Mouse (Mus musculus) lung, embryonic 15.5 days (tissue): ENCODE data around the gene Scel. TPM values are rescaled to one million over a fixed set of nuclear protein-coding genes. Genes with fewer than 3 reads are reported as not detected.
A peak's percentile ranks its signal among the peaks of the same experiment; 100 is the strongest.

Experiments
- ATAC-seq: fragments of 200-750 bp; cut with Nextera tagmentation; 2 replicates; pipeline ENCODE4 v1.8.0; 2017; ENCODE audit warnings: moderate number of reproducible peaks, borderline replicate concordance; ENCODE audit not compliant: low FRiP score, low TSS enrichment; ENCODE audit errors: extremely low read depth
- H3K27ac ChIP-seq: fragments of 300-500 bp; sonication (generic); 2 replicates; pipeline ENCODE4 v1.5.1; 2015; ENCODE audit warnings: moderate library complexity, mild to moderate bottlenecking, inconsistent platforms
- H3K27me3 ChIP-seq: fragments of 300-500 bp; sonication (generic); 2 replicates; pipeline ENCODE4 v1.6.1; 2015; ENCODE audit warnings: inconsistent platforms
- H3K36me3 ChIP-seq: fragments of 300-500 bp; sonication (generic); 2 replicates; pipeline ENCODE4 v1.6.1; 2015; ENCODE audit warnings: inconsistent platforms
- H3K4me1 ChIP-seq: fragments of 300-500 bp; sonication (generic); 2 replicates; pipeline ENCODE4 v1.6.1; 2015; ENCODE audit warnings: inconsistent platforms
- H3K4me2 ChIP-seq: fragments of 300-500 bp; sonication (generic); 2 replicates; pipeline ENCODE4 v1.6.1; 2015; ENCODE audit warnings: inconsistent platforms, mild to moderate bottlenecking, moderate library complexity
- H3K4me3 ChIP-seq: fragments of 300-500 bp; sonication (generic); 2 replicates; pipeline ENCODE4 v1.5.1; 2015; ENCODE audit warnings: mild to moderate bottlenecking, inconsistent platforms
- H3K9ac ChIP-seq: fragments of 300-500 bp; sonication (generic); 2 replicates; pipeline ENCODE4 v1.6.1; 2015; ENCODE audit warnings: inconsistent platforms
- H3K9me3 ChIP-seq: fragments of 300-500 bp; sonication (generic); 2 replicates; pipeline ENCODE4 v1.6.1; 2016; ENCODE audit warnings: inconsistent platforms
- WGBS: fragments of 180-500 bp; shearing (Covaris S2); methylation state at CpG from one replicate; pipeline ENCODE4 v1.1.7; 2015; 5-methylcytosine and 5-hydroxymethylcytosine counted together
- polyA plus RNA-seq: library from polyadenylated mRNA; unstranded; fragments of >200 nt; fragmentation: Nextera tagmentation; extraction: Ambion mirVana; gene quantifications from 2 replicates; pipeline ENCODE4 v1.2.1, GENCODE M21; 2015

Scel gene
- polyA plus RNA-seq, 1 experiment from 2014 or later, result 0.89 TPM

- H3K27ac ChIP-seq, result no peak overlapping the region
- no peaks in the 10 kb centered on the region for H3K4me1 ChIP-seq
- ATAC-seq, result no peak
- no peaks in the 10 kb centered on the region for H3K36me3 ChIP-seq
- H3K9ac ChIP-seq, result no peak overlapping the region
- WGBS, result 77% methylated on average over 3 of the region's 3 CpGs
- H3K4me3 ChIP-seq, result no peak overlapping the region
- H3K4me2 ChIP-seq, result no peak overlapping the region
- peaks cover 14% of the 10 kb centered on the region for H3K27me3 ChIP-seq
- no peaks in the 10 kb centered on the region for H3K9me3 ChIP-seq
Observed at GRCm38 (mm10) chr14:103643933-103644332, 130.8 kb downstream of the Scel start.

DNA sequence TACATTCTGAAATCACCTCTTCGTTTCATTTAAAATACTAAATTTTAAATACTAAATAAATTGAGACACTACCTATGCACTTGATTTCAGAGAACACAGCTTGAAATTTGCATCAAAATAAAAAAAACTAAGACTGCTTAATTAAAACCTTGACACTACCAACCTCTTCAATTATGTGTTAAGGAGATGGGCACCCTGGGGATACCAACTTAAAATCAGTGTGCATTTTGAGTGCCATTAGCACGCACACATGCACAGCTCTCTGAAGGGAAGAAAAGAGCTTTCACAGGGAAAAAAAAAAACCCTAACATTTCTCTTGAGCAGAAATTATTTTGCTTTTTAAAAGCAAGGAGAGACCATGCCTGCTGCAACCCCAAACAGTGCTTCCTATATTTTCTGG is 134.8 kb downstream of the Scel start:
- Histone ChIP-seq H3K27me3 (peaks cover 51% of the 10 kb centered on the region), H3K4me2 (no peak overlapping the region), H3K36me3 (no peaks in the 10 kb centered on the region), H3K9ac (no peak overlapping the region), H3K27ac (no peak overlapping the region), H3K4me1 (peaks cover 17% of the 10 kb centered on the region), H3K4me3 (no peak overlapping the region), H3K9me3 (no peaks in the 10 kb centered on the region)
- WGBS, result 87% methylated on average over 2 of the region's 2 CpGs
- ATAC-seq, result no peak

GRCm38 (mm10) chr14:103648623-103649255 is 135.6 kb downstream of the Scel start:
- H3K4me1 ChIP-seq, result peaks cover 17% of the 10 kb centered on the region
- no peaks in the 10 kb centered on the region for H3K9me3 ChIP-seq
- no peak overlapping the region for H3K4me3 ChIP-seq
- peak overlapping the region; percentile 35; the same call in 1 of the 2 replicates for H3K4me2 ChIP-seq
- H3K36me3 ChIP-seq, result no peaks in the 10 kb centered on the region
- H3K27ac ChIP-seq, result no peak overlapping the region
- peaks cover 51% of the 10 kb centered on the region for H3K27me3 ChIP-seq
- 31% methylated on average over 12 of the region's 12 CpGs for WGBS
- ATAC-seq, result no peak
- no peak overlapping the region for H3K9ac ChIP-seq

DNA sequence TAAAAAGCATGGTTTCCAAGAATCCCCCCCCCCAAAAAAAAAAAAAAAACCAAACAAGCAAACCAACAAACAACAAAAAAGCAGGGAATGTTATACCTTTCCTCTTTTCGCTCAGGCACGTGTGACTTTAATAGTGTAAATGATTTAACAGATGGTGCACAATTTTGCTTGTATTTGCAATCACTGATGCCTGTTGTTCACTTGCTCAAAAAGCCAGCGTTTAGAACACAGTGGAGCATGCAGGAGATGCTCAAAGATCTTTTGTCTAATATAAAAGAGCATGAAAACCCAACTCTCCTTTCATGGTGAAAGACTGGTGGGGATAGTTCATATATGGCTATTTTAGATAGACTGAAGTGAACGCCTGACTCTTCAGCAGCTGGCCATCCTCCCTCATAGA is 136.2 kb downstream of the Scel start:
- Histone ChIP-seq H3K9ac (no peak overlapping the region), H3K4me1 (peaks cover 17% of the 10 kb centered on the region), H3K4me2 (peak overlapping the region; percentile 99), H3K9me3 (no peaks in the 10 kb centered on the region), H3K27ac (no peak overlapping the region), H3K36me3 (no peaks in the 10 kb centered on the region), H3K4me3 (no peak overlapping the region), H3K27me3 (peaks cover 51% of the 10 kb centered on the region)
- ATAC-seq, result no peak
- 50% methylated on average over 4 of the region's 4 CpGs for WGBS

DNA sequence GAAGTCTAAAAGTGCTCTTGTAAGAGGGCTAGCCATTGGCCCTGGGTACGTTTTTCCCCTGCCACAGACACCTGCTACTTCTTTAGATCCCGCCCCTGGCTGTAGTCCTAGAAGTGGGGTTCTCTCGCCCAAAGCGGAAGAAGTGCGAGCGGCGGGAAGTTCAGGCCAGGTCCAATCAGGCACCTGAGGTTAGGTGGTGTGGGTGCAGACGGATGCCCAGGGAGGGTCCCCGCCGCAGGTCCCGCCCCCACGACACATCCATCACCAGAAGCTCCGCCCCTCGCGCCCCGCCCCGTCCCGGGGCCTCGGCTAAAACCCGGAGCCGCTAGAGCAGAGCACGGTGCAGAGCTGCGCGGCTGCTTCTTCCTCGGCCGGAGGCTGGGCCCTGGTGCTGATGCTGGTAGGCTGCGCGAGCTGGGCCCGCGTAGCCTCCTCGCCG is 136.8 kb downstream of the Scel start, which contains the start of gene Slain1:
TSS of gene Slain1 (plus strand) at position 333 of the 439 bp plus-strand sequence.
- H3K9ac ChIP-seq, result peak within 1 kb of the TSS; percentile 51
- H3K4me2 ChIP-seq, result peak within 1 kb of the TSS; percentile 99
- H3K4me3 ChIP-seq, result peak within 1 kb of the TSS; percentile 68
- H3K36me3 ChIP-seq, result no peaks in the 10 kb centered on the region
- H3K27me3 ChIP-seq, result peaks cover 51% of the 10 kb centered on the region
- ATAC-seq, result peak; percentile 94
- no peaks in the 10 kb centered on the region for H3K9me3 ChIP-seq
- under 1% methylated on average over 32 of the region's 32 CpGs for WGBS
- H3K4me1 ChIP-seq, result peaks cover 17% of the 10 kb centered on the region
- peak within 1 kb of the TSS; percentile 74 for H3K27ac ChIP-seq

GRCm38 (mm10) chr14:103650413-103651101 is 137.4 kb downstream of the Scel start:
- Histone ChIP-seq H3K27ac (peak overlapping the region; percentile 74), H3K36me3 (no peaks in the 10 kb centered on the region), H3K4me3 (peak overlapping the region; percentile 68), H3K9me3 (no peaks in the 10 kb centered on the region), H3K9ac (peak overlapping the region; percentile 51), H3K4me2 (peak overlapping the region; percentile 99), H3K4me1 (peaks cover 17% of the 10 kb centered on the region), H3K27me3 (peaks cover 51% of the 10 kb centered on the region)
- peak; percentile 51 for ATAC-seq
- WGBS, result under 1% methylated on average over 43 of the region's 67 CpGs

- WGBS, result 9% methylated on average over 10 of the region's 11 CpGs
- peak overlapping the region; percentile 99 for H3K4me2 ChIP-seq
- H3K27ac ChIP-seq, result peak overlapping the region; percentile 74; the same call in 1 of the 2 replicates
- peaks cover 17% of the 10 kb centered on the region for H3K4me1 ChIP-seq
- peak overlapping the region; percentile 51 for H3K9ac ChIP-seq
- H3K4me3 ChIP-seq, result peak overlapping the region; percentile 68
- peaks cover 51% of the 10 kb centered on the region for H3K27me3 ChIP-seq
- ATAC-seq, result no peak
- no peaks in the 10 kb centered on the region for H3K9me3 ChIP-seq
- H3K36me3 ChIP-seq, result no peaks in the 10 kb centered on the region
Observed at GRCm38 (mm10) chr14:103651106-103651505, 138.0 kb downstream of the Scel start.

DNA sequence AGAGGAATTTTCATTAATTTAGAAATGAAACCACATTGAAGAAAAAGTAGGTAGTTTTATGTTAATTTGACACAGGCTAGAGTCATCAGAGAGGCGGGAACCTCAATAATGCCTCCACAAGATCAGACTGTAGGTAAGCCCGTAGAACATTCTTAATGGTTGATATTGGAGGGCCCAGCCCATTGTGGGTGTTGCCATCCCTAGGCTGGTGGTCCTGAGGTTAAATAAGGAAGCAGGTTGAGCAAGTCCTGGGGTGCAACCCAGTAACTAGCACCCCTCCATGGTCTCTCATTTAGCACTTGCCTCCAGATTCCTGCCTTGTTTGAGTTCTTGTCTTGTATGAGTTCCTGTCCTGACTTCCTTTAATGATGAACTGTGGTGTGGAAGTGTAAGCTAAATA is 138.4 kb downstream of the Scel start:
- Histone ChIP-seq H3K9me3 (no peaks in the 10 kb centered on the region), H3K36me3 (no peaks in the 10 kb centered on the region), H3K27ac (no peak overlapping the region), H3K4me2 (peak overlapping the region; percentile 99), H3K4me3 (peak overlapping the region; percentile 68; the same call in 1 of the 2 replicates), H3K4me1 (peaks cover 17% of the 10 kb centered on the region), H3K27me3 (peaks cover 51% of the 10 kb centered on the region), H3K9ac (no peak overlapping the region)
- ATAC-seq, result no peak
- 59% methylated on average over 2 of the region's 2 CpGs for WGBS

DNA sequence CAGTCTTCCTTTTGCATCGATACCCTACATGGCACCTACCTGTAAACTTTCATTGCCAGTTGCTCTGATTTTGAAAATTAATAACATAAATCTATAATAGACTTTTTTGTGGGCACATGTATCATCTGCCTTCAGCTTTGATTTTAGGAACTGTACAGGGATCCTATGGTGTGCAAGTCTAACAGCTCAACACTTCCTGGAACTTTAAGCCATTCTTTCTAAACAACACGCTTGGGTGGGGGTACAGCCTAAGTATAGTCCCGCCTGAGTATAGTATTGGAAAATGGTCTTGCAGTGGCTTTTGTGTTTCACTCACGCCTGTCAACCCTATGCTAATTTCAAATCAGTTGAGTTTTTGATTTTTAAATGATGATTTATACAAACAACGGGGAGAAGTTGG is 139.4 kb downstream of the Scel start:
- H3K27me3 ChIP-seq, result peaks cover 48% of the 10 kb centered on the region
- H3K9me3 ChIP-seq, result no peaks in the 10 kb centered on the region
- peaks cover 17% of the 10 kb centered on the region for H3K4me1 ChIP-seq
- no peak overlapping the region for H3K27ac ChIP-seq
- ATAC-seq, result no peak
- 82% methylated on average over 5 of the region's 5 CpGs for WGBS
- no peak overlapping the region for H3K4me3 ChIP-seq
- H3K36me3 ChIP-seq, result no peaks in the 10 kb centered on the region
- H3K4me2 ChIP-seq, result no peak overlapping the region
- H3K9ac ChIP-seq, result no peak overlapping the region

DNA sequence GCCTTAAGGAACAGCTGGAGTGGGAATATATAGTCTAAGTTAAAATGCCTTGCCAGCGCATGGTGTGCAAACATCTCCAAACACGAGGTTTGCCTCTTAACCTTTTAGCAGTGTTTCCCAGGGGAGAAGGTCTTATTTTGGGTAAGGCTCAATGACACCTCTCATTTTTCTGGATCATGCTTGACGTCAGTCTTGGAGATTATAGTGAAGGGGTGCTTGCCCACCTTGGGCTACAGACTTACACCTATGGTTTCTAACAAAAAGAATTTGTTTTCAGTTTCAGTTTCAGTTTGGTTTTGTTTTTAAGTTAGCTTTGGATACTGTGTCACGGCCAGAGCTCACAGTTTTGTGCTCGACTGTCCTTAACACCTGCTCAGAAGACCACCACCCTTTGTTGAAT is 140.7 kb downstream of the Scel start:
- 0 out of 2 replicates have a peak overlapping the region, but pooled peaks have one; percentile 14 for H3K4me2 ChIP-seq
- WGBS, result 54% methylated on average over 5 of the region's 5 CpGs
- no peak overlapping the region for H3K4me3 ChIP-seq

GRCm38 (mm10) chr14:103655448-103655847 is 142.3 kb downstream of the Scel start:
- H3K9me3 ChIP-seq, result no peaks in the 10 kb centered on the region
- peaks cover 10% of the 10 kb centered on the region for H3K4me1 ChIP-seq
- H3K36me3 ChIP-seq, result no peaks in the 10 kb centered on the region
- no peak overlapping the region for H3K4me3 ChIP-seq
- H3K4me2 ChIP-seq, result no peak overlapping the region
- no peak overlapping the region for H3K27ac ChIP-seq
- no peak for ATAC-seq
- H3K9ac ChIP-seq, result no peak overlapping the region
- H3K27me3 ChIP-seq, result peaks cover 22% of the 10 kb centered on the region
- 72% methylated on average over 5 of the region's 5 CpGs for whole genome bisulfite sequencing

More for the DNA sequence above, 140.7 kb downstream of the Scel start:
- Histone ChIP-seq H3K9ac (no peak overlapping the region), H3K27me3 (peaks cover 39% of the 10 kb centered on the region), H3K36me3 (no peaks in the 10 kb centered on the region), H3K9me3 (no peaks in the 10 kb centered on the region), H3K4me1 (peaks cover 17% of the 10 kb centered on the region), H3K27ac (no peak overlapping the region)
- ATAC-seq, result no peak

- Histone ChIP-seq H3K27ac (no peak overlapping the region), H3K9ac (no peak overlapping the region), H3K9me3 (no peaks in the 10 kb centered on the region), H3K4me1 (no peaks in the 10 kb centered on the region), H3K27me3 (no peaks in the 10 kb centered on the region), H3K4me2 (no peak overlapping the region), H3K4me3 (no peak overlapping the region), H3K36me3 (no peaks in the 10 kb centered on the region)
- WGBS, result 74% methylated on average over 4 of the region's 4 CpGs
- ATAC-seq, result no peak
Observed at GRCm38 (mm10) chr14:103657876-103658275, 144.7 kb downstream of the Scel start.
